Mouse (Mus musculus) v-Abl transformed pro-B cells (cell line): Measurements from ENCODE around the gene Gm13762.
"Not testable (repeated sequence)": the region's sequence is repeated elsewhere in the genome, so short reads cannot be mapped to it uniquely, and the experiment has no call there.

Source experiments
- in situ Hi-C, 2 experiments: fragments of 400-800 bp; cut with MboI; formaldehyde crosslinking; loops; one replicate each; pipeline ENCODE4 v1.15.1; 2025; ENCODE audit not compliant: unreplicated experiment in 2 of 2

Gene Gm13762

DNA sequence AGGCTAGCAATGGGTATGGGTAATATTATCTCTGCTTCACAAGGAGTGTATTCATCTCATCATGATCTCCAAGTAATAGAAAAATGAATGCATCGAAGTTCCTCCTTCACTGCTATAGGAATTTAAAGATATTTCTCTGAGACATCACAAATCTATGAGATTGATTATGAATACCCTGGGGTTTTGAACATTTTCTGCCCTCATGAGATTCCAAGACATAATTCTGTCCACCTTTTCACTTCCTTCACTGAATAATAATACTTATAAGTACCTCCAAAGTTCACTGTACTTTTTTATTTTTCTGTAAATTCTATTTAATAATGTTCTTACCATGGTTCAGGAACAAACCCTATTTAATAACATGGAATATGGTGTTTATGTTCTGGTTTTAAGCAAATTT lies at the start of gene Gm13762:
Gene Gm13762 (minus strand): TSS at position 101 of the 400 bp plus-strand sequence.
- in situ Hi-C loops, result no loop called here

GRCm38 (mm10) chr2:89021436-89021835 lies 41.4 kb upstream of the Gm13762 start:
- in situ Hi-C loops, result not testable (repeated sequence)

- in situ Hi-C loops, result no loop called here
Observed at GRCm38 (mm10) chr2:89018240-89018639, 38.2 kb upstream of the Gm13762 start, which contains the start of gene Olfr1216. Gene Olfr1216, minus strand, starts transcription at chr2:89018340.

DNA sequence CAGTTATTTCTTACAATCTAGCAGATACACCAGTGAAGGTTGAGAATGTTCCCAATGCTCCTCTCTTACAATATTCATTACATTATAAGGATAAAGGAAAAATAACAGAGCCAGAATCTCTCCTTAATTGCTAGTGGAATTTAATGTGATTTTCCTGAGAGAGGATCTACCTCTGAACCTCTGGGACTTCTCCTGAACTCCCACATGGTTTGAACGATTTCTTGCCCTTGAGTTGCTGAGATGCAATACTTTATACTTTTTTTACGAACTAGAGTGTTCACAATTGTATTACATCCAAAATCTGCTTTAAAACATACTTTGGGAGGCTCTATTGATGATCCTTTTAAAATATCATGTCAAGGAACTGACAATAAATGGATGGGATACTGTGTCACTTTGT lies 26.8 kb upstream of the Gm13762 start, which contains the start of gene Olfr1215:
Gene Olfr1215 (minus strand): TSS at position 101 of the 400 bp plus-strand sequence.
- in situ Hi-C loops, result no loop called here

GRCm38 (mm10) chr2:88992553-88992952 lies 12.5 kb upstream of the Gm13762 start, which contains the start of gene Olfr1214:
Gene Olfr1214, minus strand, starts transcription at chr2:88992653.
- in situ Hi-C loops, result no loop called here

DNA sequence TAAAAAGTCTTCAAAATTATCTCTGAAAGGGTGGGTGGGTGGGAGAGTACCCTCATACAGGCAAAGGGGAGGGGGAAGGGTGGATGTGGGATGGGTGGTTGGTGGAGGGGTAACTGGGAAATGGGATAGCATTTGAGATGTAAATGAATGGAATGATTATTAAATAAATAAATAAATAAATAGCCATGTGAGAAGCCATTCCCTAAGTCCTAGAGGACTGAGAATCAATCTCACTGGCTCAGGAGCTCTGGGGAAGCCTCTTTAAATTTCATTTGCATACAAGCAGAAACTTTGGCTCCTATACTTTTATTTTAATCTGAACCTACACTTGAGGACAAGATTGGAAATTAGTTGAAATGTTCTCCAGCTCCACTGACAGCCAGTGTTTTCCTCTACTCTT lies 26.4 kb downstream of the Gm13762 start, which contains the start of gene Olfr1212:
Gene Olfr1212 (plus strand): TSS at position 301 of the 400 bp plus-strand sequence.
- in situ Hi-C loops, result no loop called here

GRCm38 (mm10) chr2:88938011-88938410 lies 42.1 kb downstream of the Gm13762 start, which contains the start of gene Olfr1211:
Gene Olfr1211, minus strand, starts transcription at chr2:88938111.
- in situ Hi-C loops, result no loop called here
